Mouse (Mus musculus): Measurements from ENCODE around the gene Rasl12.

Rasl12 gene

GRCm38 (mm10) chr9:65398279-65398678 is at the start of gene Rasl12:
Gene Rasl12, plus strand, starts transcription at chr9:65398506.
- peak; percentile 39 to 43 for DNase-seq (ENCODE audit: low spot score in 2 of 2)

DNA sequence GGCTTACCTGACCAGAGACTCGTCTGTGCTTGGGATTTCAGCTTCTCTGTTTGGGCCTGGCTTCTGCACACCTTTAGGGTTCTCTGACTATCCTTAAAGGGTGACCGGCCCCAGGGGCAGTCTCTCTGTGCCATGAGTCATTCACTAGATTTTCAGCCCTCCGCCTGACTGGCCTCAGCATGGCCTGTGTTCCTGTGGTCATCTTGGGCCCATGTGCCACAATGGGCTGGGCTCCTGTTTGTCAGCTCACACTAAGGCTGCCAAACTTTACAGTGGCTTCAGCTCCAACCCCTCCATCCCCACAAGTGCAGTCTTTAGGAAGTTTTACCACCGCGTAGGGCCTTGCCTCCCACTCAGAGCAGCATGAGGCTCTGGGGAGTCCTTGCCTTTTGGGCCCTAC is 45.1 kb upstream of the Rasl12 start:
- no peak for DNase-seq (ENCODE audit: low spot score in 2 of 2)

GRCm38 (mm10) chr9:65356561-65356960 is 41.7 kb upstream of the Rasl12 start:
- no peak for DNase-seq (ENCODE audit: low spot score in 2 of 2)

- no peak for DNase-seq (ENCODE audit: low spot score in 2 of 2)
Observed at GRCm38 (mm10) chr9:65356971-65357370, 41.3 kb upstream of the Rasl12 start.

DNA sequence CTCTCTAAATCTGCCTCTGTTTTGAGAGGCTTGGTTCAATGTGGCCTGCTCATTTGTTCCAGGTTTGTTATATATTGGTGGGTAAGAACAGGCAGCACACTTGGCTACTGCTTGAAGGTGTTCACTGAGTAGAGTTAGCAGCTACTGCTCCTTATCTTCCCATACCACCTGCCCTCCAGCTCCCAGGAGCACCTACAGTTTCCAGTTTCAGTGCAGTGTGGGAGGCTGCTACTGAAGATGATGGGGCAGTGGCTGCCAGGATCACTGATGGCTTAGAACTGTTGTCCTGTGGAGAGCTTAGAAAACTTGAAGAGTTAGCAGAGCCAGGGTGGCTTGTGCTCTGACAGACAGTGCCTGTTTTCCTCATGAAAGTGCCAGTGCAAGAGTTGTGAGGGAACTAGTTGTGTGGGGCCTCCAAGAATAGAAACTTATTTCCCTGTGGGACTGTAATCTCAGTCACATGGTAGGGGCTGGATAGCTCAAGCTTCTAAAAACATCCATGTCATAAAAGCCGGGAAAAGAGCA is 39.3 kb upstream of the Rasl12 start:
- peak in 1 of 2 experiments; percentile 10 for DNase-seq (ENCODE audit: low spot score in 2 of 2)

DNA sequence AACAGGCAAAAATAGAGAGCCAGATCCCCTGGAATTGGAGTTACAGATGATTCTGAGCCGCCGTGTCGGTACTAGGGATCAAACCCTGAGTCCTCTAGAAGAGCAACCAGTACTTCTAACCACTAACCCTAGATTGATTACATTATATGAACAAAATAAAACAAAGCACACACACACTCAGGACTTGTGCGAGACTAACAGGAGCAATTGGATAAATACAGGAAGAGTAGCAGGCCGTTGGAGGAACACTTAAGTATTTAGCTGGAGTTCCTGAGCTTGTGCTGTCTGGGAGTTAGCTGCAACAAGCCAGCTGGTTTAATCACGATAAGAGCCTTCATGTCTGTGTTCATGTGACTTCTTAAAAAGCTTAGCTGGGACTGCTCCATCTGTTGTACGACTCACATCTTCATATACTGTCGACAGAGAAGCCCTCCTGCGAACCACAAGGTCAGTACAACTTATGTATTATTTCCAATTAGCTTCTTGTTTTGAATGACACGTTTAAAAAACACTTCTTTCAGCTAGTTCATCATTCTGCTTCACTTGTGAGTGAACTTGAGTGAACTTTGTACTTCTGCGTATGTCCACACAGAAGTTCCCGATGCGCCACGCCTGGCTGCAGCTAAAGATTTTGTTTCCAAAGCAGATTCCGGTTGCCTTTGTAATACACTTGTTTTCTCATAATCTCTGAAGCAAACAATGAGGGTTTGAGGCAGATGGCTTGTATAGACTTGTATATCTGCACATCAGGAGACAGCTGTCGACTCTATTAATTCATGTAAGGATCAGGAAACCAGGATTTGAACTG is 37.5 kb upstream of the Rasl12 start, which contains the start of gene Ubap1l:
Gene Ubap1l (plus strand): TSS at position 401 of the 808 bp plus-strand sequence.
- DNase-seq (ENCODE audit: low spot score in 2 of 2) = no peak

GRCm38 (mm10) chr9:65363684-65364083 is 34.6 kb upstream of the Rasl12 start:
- DNase-seq (ENCODE audit: low spot score in 2 of 2) = no peak

GRCm38 (mm10) chr9:65365721-65366120 is 32.6 kb upstream of the Rasl12 start:
- DNase-seq (ENCODE audit: low spot score in 2 of 2) = no peak

DNA sequence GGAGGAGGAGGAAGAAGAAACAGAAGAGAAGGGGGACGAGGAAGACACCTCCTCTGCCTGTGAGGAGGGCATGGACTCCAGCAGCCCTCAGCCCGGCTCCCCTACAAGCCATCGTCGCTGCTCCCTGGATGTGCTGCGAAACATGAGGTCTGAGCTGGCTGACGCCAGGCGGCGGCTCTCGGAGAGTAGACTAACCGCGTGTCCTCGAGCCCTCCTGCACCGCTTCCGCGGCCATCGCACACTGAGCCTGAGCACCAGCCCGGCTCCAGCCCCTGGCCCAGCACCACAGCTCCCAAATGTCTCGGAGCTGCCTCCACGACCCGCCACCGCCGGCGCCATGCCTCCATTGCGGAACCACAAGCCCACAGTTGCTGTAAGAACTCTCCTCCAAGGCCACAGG is 26.6 kb upstream of the Rasl12 start:
- no peak for DNase-seq (ENCODE audit: low spot score in 2 of 2)

- no peak for DNase-seq (ENCODE audit: low spot score in 2 of 2)
Observed at GRCm38 (mm10) chr9:65372449-65372848, 25.9 kb upstream of the Rasl12 start.

GRCm38 (mm10) chr9:65374468-65375162 is 23.7 kb upstream of the Rasl12 start:
- DNase-seq (ENCODE audit: low spot score in 2 of 2) = no peak

GRCm38 (mm10) chr9:65375163-65375934 is 23.0 kb upstream of the Rasl12 start:
- DNase-seq (ENCODE audit: low spot score in 2 of 2) = no peak

DNA sequence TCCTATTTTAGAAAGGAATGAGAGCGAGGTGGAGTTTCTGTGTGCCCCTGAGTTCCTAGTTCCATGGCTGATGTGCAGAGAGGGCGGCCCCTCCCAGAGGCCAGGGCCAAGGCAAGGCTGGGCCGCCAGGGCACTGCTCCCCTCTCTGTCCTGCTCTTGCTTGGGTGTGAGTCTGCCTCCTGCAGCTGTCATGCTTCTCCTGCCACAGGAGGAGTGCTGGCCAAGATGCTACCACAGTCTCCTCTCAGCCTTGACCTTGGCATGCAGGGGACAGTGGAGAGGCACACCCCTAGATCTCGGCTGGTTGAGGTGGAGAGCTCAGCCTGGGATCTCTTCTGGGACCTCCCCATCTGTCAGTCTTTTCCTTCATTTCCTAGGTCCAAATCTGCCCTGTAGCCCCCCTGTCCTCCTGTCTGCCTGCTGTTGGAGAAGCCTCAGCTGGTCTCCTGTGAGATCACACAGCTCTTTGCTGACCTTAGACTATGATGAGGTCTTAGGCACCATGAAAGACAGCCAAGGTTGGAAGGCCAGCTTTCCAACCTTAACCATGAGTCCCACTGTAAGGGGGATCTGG is 17.2 kb upstream of the Rasl12 start:
- no peak for DNase-seq (ENCODE audit: low spot score in 2 of 2)

DNA sequence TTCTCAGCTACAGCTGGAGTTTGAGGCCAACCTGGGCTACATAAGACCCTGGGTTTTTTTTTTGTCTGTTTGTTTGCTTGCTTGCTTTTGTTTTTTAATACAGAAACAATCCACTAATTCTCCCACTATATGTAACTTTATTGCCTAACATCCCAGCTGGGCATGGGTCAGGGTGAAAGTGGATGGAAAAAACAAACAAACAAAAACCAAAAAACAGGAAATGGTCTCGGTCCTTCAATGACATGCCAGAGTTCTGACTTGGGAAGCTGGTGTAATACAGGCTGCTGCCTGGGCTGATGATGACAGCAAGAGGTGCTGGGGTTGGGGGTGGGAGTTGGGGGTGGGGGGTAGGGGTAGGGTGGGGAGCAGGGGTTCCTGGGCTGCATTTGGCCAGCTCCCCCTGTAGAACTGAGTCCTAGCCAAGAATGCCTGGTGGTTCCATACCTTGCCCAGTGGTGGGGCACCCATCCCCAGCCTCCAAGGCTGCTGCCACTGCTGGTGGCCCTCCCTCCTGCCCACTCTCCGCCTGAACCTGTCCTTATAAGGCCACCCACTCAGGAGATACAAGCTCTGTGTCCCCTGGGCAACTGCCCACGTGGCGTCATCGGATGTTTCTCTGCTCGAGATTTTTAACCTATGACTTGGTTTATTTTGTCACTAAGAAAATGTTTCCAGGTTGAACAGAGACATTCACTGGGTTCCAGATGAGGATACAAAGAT is 16.1 kb upstream of the Rasl12 start:
- no peak for DNase-seq (ENCODE audit: low spot score in 2 of 2)

GRCm38 (mm10) chr9:65382751-65383097 is 15.6 kb upstream of the Rasl12 start:
- DNase-seq (ENCODE audit: low spot score in 2 of 2) = no peak

DNA sequence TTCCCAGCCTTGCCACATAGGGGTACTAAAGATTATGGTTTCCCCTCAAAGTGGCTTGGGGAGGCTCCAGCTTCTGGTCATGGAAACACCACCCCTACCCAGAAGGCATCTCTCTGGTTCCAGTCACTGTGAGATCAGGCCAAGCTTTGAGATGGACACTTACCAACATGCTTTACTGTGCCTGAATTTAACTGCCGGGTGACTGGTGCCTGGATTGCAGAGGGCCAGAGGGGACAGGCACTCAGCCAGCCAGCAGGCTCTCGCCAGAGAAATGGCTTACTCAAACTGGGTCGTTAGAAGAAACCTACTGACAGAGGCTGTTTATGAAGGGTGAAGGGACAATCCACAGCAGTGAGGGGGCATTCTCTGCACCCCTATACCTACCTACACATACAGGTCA is 14.0 kb upstream of the Rasl12 start:
- no peak for DNase-seq (ENCODE audit: low spot score in 2 of 2)

DNA sequence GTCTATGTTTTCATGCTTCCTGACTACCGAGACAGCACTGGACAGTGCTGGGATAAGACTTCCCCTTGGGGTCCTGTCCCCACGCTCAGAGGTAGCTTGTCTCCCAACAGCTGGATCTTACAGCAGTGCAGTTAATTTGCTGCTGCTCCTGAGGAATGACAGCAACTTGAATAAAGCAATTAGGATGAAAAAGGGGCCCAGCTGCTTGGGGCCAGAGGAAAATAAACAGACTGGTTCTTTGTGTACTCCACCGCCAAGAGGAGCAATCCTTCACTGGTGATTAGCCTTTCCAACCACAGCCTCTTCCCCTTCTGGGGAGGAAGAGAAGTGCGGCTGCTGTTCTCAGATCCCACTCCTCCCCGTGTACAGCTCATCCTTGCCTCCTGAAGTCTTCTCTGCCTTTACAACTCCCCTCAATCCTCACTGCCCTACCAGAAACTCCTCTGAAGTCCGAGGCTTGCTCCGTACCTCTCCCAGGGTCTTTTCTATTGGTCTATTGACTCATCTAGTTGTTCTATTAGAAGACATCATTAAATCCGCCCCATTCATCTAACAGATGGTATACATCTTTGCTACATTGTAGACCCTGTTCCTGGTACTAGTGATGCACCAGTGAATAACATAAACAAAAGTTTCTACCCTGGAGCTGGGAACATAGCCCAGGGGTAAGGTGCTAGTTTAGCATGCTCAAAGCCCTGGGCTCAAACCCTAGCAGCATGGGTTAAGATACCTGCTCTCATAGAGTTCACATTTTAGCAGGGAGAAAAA is 11.7 kb upstream of the Rasl12 start:
- no peak for DNase-seq (ENCODE audit: low spot score in 2 of 2)

DNA sequence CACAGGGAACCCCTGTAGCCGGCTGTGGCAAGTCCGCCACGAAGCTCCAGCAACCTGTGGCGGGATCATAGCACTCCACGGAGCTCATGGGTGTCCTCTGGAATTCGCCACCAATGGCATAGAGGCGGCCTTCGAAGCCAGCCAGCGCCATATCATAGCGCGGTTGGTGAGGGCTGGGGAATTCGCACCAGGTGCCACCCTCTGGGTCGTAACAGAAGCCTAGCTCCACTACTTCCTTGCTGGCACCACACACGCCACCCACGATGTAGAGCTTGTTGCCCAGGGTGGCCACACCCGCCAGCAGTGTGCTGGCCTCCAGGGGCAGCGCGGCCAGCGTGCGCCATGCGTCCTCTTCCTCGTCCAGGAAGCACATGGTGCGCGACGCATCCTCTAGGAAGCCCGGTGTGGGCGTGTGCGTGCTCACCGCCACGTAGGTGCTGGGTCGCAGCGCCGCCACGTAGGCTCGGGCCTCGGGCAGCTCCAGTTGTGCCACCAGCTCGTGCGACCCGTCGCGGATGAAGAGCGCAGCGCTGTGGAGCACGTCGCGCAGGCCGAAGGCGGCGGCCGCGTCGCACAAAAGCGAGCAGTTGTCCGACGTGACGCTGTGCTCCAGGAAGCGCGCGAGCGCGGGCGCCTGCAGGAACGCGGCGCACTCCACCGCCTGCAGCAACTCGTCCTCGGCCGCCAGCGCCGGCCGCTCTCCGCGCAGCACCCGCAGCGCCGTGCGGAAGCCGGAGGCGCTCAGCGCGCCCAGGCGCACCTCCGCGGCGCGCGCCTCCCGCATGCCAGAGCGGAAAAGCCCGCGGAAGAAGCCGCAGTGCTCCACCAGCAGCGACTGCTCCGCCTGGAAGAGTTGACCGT is 7.3 kb upstream of the Rasl12 start:
- DNase-seq (ENCODE audit: low spot score in 2 of 2) = no peak

GRCm38 (mm10) chr9:65391613-65391964 is 6.7 kb upstream of the Rasl12 start, which contains the start of gene Kbtbd13:
Gene Kbtbd13, minus strand, starts transcription at chr9:65391652.
- no peak for DNase-seq (ENCODE audit: low spot score in 2 of 2)
